Mouse (Mus musculus) B cell, adult 2 months (primary cell): ENCODE results near the gene Npas3.
A peak's percentile ranks its signal among the peaks of the same experiment; 100 is the strongest.

Source experiments
- DNase-seq, 2 experiments: peaks; one replicate each; pipeline ENCODE4 v3.0.0; 2022

Gene Npas3

DNA sequence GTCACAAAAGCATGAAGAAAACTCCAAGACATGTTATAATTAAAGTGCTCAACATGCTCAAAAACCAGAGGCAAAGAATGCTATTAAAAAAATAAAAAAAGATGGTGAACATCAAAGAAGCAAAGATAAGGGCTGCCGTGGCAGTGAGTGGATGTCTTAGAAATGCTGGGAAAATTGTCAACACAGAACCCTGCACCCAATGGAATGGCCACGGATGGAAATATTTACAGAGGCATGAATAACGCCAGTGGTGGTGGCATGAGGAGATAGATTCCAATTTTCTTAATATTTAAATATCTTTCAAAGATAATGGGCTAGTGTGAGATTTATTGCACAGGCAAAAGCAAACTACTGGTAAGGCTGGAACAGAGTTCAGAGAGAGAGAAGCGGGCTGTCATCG lies 628.2 kb downstream of the Npas3 start:
- no peak for DNase-seq

DNA sequence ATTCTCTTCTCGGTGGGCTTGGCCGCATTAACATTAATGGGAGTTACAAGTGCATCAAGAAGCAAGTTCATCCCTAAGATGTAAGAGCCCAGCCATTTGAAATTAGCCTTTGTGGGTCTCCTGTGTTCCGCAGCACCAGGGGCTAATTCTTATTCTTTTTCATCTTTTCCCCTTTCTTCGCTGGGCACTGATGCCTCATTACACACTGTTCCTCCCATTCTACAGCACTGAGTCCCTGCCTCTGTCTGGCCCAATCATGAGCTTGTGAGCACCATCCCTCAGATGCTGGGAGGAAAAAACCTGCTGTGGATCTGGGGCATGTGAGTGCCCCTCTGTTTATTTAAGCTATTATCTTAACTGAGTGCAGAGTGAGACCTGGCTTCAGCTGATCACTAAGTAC lies 633.2 kb downstream of the Npas3 start:
- no peak for DNase-seq

DNA sequence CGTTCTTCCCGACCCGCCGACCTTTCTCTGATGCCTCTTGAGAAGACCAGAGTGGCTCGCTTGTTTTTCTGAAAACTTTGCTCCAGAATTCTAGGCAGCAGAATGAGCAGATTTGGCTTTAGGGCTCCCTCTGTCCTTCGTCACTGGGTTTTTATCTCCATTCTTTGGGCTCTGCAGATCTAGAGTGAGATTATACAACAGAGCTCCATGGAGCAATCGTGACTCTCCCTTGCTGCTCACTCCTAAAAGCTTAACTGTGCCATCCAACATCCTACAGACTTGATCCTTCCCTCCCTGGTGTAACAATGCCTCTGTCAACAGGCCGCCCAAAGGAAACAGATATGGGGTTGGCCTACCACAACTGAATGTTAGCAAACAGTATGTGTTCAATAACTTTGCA lies 634.4 kb downstream of the Npas3 start:
- no peak for DNase-seq

DNA sequence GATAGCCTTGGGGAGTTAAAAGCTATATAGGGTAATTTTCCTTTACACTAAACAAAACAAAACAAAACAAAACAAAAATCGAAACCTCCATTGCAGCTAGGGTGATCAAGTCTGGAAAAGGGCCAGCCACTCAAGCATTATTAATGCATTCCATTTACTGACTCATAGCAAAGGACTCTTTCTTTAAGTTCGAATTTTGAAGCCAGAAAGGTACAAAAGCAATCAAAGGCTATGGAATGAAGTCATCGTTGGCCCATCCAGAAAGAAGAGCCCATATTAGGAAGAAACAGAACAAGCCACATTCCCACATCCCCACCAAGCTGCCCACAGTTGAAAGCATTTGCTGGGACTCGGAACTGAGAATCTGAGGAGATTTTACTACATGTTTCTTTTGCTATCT lies 640.1 kb downstream of the Npas3 start:
- DNase-seq: no peak

DNA sequence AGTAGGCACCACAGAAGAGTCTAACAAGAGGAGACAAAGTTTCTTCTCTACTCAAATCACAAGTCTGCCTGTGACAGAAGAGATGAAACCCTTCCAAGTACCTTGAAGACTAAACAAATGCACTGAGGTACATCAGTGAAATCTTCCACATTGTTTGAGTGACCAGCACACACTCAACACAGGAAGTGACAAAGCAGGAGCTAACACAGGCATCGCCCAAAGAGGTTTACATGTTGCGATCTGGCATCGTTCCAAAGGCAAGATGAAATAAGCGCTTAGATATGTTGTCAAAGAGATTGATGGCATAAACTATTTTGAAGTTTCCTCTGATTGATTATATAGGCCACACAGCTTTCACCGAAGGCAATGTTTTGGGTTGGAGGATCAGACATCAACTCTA lies 647.4 kb downstream of the Npas3 start:
- DNase-seq: no peak

DNA sequence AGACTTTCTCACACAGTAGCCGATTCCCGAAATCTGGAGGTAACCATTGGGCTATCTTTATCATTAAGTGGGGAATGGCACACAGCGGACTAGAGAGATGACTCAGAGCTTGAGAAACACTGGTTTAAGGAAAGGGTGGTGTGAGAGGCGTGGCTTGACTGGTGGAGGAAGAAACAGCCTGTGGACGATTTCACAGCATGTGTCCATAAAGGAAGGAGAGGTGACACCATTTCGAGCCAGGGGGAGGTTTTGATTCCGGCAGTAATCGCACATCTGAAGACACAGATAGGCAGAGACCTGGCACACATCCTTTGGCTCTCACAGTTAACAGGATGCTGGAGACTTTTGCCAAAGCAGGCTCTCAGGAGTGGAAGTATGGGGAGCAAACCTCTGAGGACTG lies 660.3 kb downstream of the Npas3 start:
- DNase-seq: no peak

DNA sequence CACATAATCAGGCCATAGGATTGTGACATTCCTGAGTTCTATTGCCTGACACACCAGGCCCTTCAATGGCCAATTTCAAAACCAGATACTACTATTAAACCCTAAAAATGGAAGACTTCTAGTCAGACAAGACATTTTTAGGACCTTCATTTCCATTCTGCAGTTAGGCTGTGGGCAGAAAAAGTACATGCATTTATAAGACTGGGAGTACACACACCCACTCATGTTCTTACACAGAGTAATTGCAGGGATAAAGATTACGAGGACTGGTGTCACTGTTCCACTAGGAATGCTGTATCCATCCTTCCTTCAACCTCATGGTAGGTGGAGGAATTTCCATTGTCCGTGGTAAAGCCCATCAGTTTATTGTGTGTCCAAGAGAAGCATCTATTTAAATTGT lies 661.7 kb downstream of the Npas3 start:
- DNase-seq: no peak

DNA sequence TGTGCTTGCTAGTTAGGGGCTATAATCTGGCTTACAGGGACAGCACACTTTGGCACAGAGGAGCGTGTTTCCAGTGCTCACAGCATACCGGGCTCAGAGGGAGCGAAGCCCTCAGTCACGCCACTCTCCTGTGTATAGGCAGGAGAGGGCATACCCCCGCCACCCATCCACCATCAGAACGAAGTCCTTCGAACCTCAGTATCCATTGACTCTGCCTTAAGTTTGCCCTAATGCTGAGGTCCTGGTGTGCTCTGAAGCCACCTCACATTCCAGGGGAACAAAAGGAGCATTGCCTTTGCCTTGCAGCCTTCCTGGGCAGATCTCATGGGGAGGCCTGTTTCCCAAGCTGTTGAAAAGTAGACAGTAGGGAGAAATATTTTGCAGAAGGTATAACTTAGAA lies 673.7 kb downstream of the Npas3 start:
- no peak for DNase-seq

DNA sequence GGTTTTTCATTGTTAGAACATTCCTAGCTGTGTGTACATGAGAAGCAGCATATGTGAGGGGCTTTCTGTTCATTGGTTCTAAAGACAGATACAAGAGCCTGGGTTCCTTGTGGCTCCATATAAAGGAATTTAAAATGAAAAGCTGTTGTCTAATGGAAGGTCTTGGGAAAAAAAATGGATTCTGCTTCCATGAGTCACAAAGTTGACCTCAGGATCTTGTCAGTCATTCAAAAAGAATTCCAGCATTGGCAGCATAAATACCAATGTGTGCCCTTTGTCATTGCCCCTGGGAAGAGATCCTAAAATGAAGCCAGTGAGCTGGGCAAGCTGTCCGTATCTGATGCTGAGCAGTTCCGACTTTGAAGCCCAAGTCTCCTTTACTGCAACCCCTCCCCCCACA lies 700.3 kb downstream of the Npas3 start:
- no peak for DNase-seq

DNA sequence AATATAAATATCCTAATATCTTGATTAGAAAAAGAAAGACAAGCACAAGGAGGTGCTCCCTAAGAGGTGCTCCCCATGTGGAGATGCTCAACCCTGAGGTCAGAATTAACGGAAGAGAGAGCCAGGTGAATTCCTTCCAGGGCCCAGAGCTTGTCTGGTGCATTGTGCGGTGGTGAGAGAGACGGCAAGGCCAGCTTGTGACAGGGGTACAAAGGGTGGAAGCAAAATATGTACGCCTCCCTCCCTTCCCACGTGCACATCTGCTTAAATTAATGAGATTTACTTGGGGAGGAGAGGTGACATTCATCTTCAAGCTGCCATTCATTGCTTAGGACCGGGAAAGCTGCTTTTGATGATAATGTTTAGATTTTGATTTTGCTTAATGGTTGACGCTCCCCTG lies 713.5 kb downstream of the Npas3 start:
- no peak for DNase-seq

DNA sequence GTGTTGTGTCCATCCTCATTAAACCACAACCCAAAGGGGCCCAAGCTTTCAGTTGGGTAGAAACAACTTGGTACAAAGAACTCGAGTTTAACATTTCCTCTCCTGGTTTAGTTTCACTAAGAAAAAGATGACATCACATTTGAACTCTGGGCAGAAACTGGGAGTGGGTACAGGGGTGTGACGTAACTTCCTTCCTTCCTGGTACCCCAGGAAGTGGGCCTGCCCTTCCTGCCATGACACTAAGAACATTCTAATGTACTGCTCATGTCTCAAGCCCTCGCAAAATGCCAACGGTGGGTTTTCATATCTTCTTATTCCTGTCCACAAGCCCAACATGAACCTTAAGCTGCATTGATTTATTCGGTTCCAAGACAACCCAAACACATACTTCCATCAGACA lies 715.1 kb downstream of the Npas3 start:
- no peak for DNase-seq

DNA sequence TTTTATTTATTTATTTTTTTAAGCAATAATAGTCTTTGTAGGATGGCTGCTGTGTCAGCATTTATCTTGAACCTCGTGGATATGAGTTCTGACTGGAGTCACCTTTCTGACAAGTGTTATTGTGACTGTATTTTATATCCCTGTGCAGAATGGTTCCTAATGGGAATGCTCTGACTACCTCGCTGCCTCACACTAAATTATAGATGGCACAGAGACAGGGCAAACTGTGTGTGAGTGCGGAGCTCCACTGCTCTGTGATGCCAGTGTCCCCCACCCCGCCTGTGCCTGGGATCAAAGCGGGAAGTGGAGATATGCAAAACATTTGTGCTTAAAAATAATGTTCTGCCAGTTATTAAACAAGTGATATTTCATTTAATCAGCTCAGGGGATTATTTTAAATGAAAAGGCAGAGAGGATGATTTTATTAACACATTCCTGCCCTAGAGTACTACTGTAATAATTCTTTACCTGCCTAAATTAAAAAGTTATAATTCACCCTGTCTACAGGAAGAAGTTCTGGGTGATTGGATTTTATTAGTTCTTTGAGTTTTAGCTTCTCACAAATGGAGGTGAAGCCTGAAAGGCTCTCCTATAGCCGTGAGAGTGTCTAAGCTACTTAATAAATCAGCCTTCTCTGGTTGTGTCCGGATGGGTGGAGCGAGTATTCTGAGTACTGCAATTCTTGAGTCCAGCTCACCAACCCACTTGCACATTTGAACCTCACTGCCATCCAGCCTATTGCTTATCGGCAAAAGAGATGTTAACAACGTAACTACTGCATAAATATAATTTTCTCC lies 721.1 kb downstream of the Npas3 start:
- DNase-seq: no peak

DNA sequence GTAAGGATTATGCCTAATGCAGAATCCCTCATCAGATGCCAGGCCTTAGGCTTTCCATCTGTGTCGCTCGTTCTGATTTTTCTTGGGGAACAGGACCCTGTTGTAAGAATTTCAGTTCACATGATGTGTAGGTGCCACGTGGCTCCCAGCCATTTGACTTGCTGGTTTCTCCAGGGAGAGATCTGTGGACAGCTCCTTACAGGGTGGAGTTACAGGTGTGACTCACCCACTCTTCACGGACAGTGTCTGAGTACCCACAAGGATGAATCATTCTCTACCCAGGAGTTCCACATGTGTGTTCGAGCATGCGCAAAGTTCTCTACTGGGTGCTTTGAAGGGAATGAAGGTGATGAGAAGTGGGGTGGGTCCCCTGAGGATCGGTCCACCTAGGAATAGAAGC lies 722.2 kb downstream of the Npas3 start:
- no peak for DNase-seq

DNA sequence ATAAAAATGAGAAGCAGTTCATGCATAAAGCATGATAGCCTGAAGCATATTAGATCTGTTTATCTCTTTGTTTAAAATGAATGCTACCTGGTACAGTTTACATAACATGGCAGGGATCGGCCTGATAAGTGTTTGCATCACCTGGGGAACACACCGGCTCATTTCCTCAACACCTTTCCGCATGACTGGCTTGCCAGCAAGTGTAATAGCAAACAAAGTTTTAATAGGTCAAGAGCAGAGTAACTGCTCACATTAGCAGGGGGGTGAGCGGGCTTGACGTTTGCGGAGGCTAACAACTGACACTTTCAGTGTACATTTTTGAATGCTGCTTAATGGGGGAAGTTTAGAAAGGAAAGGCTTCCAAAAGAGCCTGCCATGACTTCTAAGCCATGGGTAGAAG lies 724.9 kb downstream of the Npas3 start:
- no peak for DNase-seq

DNA sequence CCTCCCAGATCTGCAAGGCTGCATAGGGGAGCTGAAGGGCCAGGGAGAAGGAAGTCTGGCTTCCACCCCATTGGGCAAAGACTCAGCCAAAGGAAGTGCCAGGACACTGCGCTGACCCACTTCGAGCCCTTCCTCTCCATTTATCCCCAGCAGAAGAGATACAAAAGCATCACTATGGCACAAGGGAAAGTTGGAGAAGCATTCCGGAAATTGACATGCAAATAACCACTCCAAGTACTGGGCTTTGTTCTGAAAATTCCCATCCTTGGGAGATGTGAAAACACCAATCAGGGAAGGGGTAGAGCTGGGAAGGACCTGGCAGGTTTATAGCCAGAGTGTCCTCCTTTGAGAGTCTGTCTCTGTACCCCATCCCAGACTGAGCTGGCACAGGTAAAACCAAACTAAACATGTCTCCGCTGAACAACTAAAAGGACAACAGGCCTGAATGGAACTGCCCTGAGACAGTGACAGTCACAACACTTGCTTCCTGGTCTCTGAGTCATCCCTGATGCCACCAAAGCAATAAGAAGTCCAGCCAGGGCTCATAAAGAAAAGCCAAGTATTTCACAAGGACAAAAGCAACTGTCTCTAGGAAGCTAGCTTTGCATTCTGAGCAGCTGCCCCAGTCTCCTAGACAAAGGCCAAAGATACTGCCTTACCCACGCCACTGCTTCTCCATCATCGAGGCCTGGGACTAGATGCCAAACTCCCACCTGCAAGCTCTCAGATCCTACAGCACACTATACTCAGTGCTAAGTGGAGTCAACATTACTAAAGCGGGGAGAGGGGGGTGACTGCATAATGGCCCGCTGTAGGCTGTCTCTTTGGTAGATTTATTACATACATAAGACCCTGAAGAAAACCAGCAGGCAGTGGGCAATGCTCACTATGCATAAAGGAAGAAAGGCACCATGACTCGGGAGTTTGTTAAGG lies 733.4 kb downstream of the Npas3 start:
- DNase-seq: no peak

DNA sequence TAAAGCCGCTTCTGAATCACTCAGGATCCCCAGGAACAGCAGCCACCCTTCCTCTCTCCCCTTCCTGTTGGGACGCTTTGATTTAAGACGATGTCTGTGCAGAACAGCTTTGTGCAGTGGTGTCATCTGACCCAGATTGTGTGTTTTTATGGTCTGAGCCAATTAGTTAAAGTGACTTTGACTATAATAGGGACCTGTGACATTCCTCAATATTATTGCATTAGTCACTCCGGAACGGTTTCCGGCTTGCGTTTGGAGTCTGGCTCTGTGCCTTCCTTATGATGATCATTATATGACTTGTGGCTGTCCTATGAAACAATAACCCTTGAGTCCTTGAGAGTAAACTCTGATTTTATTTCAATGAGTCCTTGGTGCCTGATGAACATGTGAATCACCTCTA lies 735.5 kb downstream of the Npas3 start:
- DNase-seq: no peak

DNA sequence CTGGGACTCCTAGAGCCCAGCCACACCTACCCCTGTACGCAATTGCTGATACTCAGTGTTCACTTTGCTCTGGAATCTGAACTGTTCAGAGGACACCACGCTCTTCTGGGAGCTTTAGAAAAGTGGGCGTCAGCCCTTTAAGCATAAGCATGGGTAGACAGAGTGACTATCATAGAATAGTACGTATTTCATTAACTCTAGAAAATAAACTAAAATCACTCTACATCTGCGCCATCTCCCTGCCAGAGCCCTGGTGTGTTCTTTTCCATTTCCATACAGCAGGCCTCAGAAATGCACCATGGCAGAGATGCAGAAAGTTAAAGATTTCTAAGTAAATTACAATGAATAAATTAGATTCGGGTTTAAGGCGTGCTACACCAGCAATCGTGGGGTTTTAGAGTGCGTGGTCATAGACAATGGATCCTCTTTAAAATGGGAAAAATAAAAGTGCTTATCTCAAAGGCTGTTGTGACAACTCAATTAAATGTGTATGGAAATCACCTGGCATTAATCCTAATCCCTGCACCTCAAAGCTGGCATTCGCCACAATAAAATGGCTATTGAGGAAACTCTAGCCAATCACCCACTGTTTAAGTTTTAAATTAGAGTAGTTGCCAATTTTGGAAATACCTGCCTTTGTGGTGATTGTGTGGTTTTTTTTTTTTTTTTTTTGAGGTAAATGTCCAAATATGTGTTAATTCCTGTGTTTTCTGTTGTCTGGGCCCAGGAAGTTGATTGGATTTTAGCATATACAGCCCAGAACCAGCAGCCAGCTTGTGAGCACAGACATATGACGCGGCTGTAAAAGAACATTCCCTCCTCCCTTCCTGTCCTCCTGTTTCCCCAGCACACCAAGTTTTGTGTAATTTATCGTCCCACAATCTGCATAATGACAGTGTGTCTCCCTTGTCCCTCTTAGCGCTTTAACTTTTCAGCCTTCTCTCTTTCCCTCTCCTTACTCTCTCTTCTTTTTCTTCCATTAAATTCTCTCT lies 737.7 kb downstream of the Npas3 start:
- no peak for DNase-seq

DNA sequence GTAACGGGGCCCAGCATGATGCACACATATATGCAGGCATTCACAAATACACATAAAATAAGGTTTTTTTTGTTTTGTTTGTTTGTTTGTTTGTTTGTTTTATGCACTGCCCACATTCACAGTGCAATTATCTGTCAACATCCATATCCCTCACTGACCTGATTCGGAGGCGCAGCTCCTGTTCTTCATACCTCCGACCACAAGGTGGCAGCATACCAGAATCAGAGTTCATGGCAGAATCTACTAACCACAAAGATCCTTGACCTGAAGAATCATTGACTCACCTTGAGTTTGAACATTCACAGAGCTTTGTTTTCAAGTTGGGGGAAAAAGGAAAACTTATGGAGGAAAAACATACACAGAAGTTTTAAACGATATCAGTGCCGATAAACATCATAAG lies 743.9 kb downstream of the Npas3 start:
- peak; percentile 54 to 61 for DNase-seq

DNA sequence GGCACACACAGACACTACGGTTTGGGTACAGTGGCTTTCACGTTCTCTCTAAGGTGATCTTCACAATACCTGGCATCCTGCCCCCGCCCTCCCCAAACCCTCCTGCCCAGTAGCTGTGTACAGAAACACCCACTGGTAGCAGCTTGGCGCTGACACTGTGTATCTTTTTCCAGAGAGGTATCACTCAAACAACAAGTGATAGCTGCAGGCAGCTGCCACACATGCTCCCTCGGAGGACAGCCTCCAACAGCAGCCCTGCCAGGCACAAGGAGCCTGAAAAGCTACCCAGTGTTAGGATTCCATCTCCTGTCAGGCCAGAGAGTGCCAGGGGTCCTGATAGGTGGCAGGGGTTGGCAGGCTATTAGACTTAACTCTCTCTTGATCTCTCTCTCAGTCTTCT lies 747.2 kb downstream of the Npas3 start:
- no peak for DNase-seq

DNA sequence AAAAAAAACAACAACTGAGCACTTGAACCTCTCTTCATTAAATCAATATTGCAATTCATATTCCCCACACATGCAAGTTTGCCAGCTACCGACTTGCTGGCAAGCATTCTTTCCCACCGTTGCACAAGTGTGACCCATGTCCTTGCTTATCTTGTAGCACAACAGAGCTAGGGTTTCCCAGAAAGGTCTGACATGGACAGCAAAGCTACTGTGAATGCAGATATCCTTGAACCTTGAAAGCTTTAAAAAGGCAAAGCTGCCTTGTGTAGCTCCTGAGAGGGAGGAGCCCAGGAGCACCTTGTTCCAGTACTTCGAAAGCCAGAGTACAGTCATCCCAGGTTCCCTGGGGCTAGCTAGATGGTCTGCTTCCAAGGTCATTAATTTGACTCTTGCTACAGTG lies 748.7 kb downstream of the Npas3 start:
- DNase-seq: no peak

DNA sequence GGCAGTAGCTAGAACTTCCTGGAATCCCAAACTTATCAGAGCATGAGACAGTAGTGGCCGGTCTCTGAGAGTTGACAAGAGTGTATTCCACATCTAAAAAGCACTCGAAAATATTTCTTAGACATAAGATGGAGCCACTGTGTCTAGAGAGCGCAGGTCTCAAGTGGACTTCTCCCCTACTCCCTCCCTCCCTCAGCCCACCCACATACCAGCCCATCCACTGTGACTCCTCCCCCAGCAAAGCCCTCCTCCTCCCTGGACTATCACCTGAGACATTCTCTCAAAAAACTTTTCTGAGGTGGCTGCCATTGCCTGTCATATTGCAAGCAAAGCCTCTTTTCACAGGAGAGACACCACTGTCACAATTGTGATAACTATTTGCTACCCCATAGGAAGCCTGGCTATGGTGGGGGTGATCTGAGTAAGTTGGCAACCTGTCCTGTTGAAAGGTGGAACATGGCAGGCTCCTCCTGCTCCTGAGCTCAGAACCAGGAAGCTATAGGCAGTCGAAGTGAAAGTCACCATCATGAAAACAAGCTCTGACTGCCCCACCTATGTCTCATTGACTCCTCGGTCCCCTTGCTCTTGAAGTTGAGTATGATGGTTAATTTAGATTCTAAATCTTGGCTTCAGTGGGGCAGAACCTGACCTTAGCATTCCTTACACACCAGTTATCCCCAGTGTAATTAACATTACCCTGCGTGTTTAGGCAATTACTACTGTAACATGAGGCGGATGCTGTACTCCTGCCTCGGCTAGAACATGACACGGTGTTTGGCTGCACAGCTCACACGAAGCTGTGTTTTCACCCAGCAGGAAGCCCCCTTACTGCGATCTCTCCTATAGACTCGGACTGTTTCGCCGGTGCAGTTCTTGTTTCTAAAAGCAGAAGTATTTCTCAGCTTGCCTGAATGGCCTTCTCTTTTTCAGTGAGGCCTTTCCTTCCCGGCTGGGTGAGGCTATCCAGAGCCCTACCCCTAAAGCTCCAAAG lies 751.5 kb downstream of the Npas3 start:
- no peak for DNase-seq

DNA sequence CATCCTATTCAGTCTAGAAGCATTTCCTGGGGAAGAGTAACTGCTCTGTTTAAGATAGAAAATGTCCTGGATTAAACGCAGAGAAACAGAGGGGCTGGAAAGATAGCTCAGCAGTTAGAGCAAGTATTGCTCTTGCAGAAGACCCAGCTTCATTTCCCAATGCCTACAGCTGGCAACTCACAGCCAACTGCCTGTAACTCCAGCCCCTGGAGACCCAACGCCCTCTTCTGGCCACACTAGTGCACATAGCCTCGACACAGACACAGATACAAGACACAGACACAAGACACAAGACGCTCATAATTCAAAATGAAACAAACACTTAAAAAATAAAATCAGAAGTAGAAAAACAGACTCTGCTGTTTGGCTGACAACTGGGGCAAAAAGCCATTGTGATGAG lies 754.0 kb downstream of the Npas3 start:
- no peak for DNase-seq
